Mouse (Mus musculus) MEL (cell line): Measurements from ENCODE around the gene Zgpat.
A peak's percentile ranks its signal among the peaks of the same experiment; 100 is the strongest.

Experiments used
- CTCF ChIP-seq, 3 experiments: IDR thresholded peaks in 2 of 3; conservative IDR thresholded peaks in 1 of 3; 2 replicates each; pipeline ENCODE4 v1.5.1; 2011 to 2012; ENCODE audit warnings: low read length in 3 of 3, low read depth in 2 of 3, mild to moderate bottlenecking in 2 of 3, improper control_type of control experiment in 1 of 3, inconsistent platforms in 1 of 3, mixed read lengths in 1 of 3, moderate library complexity in 1 of 3; ENCODE audit not compliant: control insufficient read depth in 1 of 3, insufficient read depth in 1 of 3, poor library complexity in 1 of 3, severe bottlenecking in 1 of 3
- EP300 ChIP-seq, 2 experiments: IDR thresholded peaks; 2 replicates each; pipeline ENCODE4 v1.6.1; 2011; ENCODE audit warnings: improper control_type of control experiment in 2 of 2, low read length in 2 of 2, low read depth in 1 of 2, mild to moderate bottlenecking in 1 of 2
- GABPA ChIP-seq: IDR thresholded peaks from 2 replicates; pipeline ENCODE4 v1.6.1; 2012; ENCODE audit warnings: low read depth, mild to moderate bottlenecking, inconsistent platforms, low read length, improper control_type of control experiment, moderate library complexity
- GATA1 ChIP-seq: IDR thresholded peaks from 2 replicates; pipeline ENCODE4 v1.6.1; 2011; ENCODE audit warnings: low read depth, low read length, improper control_type of control experiment
- JUND ChIP-seq: IDR thresholded peaks from 2 replicates; pipeline ENCODE4 v1.6.1; 2011; ENCODE audit warnings: low read depth, mild to moderate bottlenecking, improper control_type of control experiment, low read length
- TCF12 ChIP-seq: IDR thresholded peaks from 2 replicates; pipeline ENCODE4 v1.6.1; 2014; ENCODE audit warnings: low read depth, mild to moderate bottlenecking, inconsistent platforms, low read length, improper control_type of control experiment, moderate library complexity
- UBTF ChIP-seq: IDR thresholded peaks from 2 replicates; pipeline ENCODE4 v1.6.1; 2012; ENCODE audit warnings: low read depth, mild to moderate bottlenecking, inconsistent platforms, low read length, improper control_type of control experiment, moderate library complexity, borderline replicate concordance; ENCODE audit not compliant: insufficient read depth
- ZMIZ1 ChIP-seq: IDR thresholded peaks from 2 replicates; pipeline ENCODE4 v1.6.1; 2012; ENCODE audit warnings: low read depth, mild to moderate bottlenecking, inconsistent platforms, low read length, improper control_type of control experiment, moderate library complexity

DNA sequence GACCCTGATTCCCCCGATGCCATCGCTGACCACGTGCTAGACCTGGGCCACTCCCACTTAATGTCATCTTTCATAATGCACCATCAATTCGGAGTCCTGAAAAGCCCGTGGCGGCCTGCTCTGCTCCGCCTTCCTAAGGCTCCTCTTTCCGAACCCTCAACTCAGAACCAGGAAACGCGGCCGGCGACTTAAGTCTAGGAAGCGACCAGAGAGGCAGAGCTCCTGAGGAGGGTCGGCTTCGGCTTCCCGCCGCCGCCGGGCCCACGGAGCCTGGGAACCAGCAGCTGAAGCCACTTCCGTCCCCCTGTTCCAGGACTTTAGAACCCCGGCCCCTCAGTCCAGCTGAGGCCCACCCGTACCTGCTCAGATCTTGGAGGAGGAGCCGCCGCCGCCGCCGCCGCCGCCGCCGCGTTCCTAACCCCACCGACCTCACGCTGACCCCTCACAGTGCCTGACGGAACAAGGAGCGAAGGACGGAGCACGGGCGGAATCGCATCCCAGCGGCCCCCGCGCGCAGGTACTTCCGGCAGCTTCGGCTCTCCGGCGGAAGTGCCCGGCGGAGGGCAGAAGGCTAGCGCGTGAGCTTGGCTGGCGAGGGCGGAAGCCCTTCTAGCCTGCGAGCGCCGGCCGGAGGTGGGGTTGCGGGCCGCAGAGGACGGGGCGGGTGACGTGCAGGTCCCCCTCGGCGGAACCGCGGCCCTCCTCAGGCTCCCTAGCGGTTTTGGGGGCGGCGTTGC is at the start of gene Zgpat, which contains the start of gene Arfrp1:
- TF ChIP-seq CTCF (IDR thresholded peaks at IDR 0.05 in 2 of 3, conservative IDR thresholded peaks at IDR 0.05 in 1 of 3; ENCODE audit: control insufficient read depth in 1 of 3, insufficient read depth in 1 of 3, low read depth in 2 of 3, low read length in 3 of 3, poor library complexity in 1 of 3, severe bottlenecking in 1 of 3): no peak
- no peak for TF ChIP-seq JUND
- no peak for TF ChIP-seq GATA1
- TF ChIP-seq UBTF: no peak
- TF ChIP-seq EP300 (IDR thresholded peaks at IDR 0.05; ENCODE audit: low read depth in 1 of 2, low read length in 2 of 2): no peak
- peak; percentile 37; the same call in 1 of the 2 replicates for TF ChIP-seq TCF12
- no peak for TF ChIP-seq GABPA
- no peak for TF ChIP-seq ZMIZ1
